Mouse (Mus musculus) Patski (cell line): ENCODE results near the gene Sfrp4. TPM values are rescaled to one million over a fixed set of nuclear protein-coding genes. Genes with fewer than 3 reads are reported as not detected.
"Not testable (repeated sequence)": the region's sequence is repeated elsewhere in the genome, so short reads cannot be mapped to it uniquely, and the experiment has no call there.

ENCODE experiments used
- ATAC-seq: fragments of 100-300 bp; one replicate; pipeline ENCODE4 v1.8.0; 2021
- CTCF ChIA-PET: fragments of 350-600 bp; sonication (Branson Sonifier 250); formaldehyde crosslinking; loops from one replicate; lab custom pipeline; 2022; ENCODE audit warnings: inconsistent platforms; lab: Charles Lee
- POLR2A ChIA-PET: fragments of 350-600 bp; sonication (Branson Sonifier 250); formaldehyde crosslinking; loops from one replicate; lab custom pipeline; 2022; ENCODE audit warnings: antibody characterized with exemption, inconsistent platforms; lab: Charles Lee
- DNase-seq: peaks from one replicate; pipeline ENCODE4 v3.0.0-alpha.2; 2011; ENCODE audit warnings: low read depth, low spot score
- H3K27me3 ChIP-seq: fragments of 371-371 bp; one replicate; pipeline ENCODE4 v1.5.1; 2021
- CTCF ChIP-seq: fragments of 100-300 bp; IDR thresholded peaks from one replicate; pipeline ENCODE4 v1.5.1; 2021
- in situ Hi-C: fragments of 300-500 bp; cut with MboI; formaldehyde crosslinking; loops from 3 replicates; pipeline ENCODE4 v1.11.1; 2018; ENCODE audit warnings: low pct_unique_long_range_greater_than_20kb, mixed read lengths
- polyA plus RNA-seq: library from polyadenylated mRNA; unstranded; gene quantifications from one replicate; pipeline ENCODE4 v1.2.3, GENCODE M21; 2021

The Sfrp4 gene
- 0.08 TPM for polyA plus RNA-seq

GRCm38 (mm10) chr13:19622573-19623227 lies at the start of gene Sfrp4:
Gene Sfrp4, plus strand, starts transcription at chr13:19623104.
- CTCF ChIA-PET: interaction anchor here (1.3 to 1.6 kb wide), 3 partner anchors 12 to 173 kb away, joined by 3 to 6 read pairs (median 3); no protein-coding TSS in a partner anchor
- no peak for ATAC-seq
- in situ Hi-C loops: no loop called here
- TF ChIP-seq CTCF: peak; percentile 20
- POLR2A ChIA-PET: no interaction called here
- H3K27me3 ChIP-seq: no peaks in the 10 kb centered on the region
- no peak for DNase-seq

- POLR2A ChIA-PET, DNase-seq, in situ Hi-C loops, ATAC-seq, H3K27me3 ChIP-seq: not testable (repeated sequence)
- CTCF ChIA-PET: interaction anchor here (1.2 kb wide), 1 partner anchor 8 kb away, joined by 3 read pairs; no protein-coding TSS in a partner anchor
Observed at GRCm38 (mm10) chr13:19574723-19575122, 48.2 kb upstream of the Sfrp4 start.

GRCm38 (mm10) chr13:19575947-19576346 lies 47.0 kb upstream of the Sfrp4 start:
- DNase-seq (no peak), ATAC-seq (no peak)
- CTCF ChIA-PET: no interaction called here
- in situ Hi-C loops: no loop called here
- TF ChIP-seq CTCF: no peak
- POLR2A ChIA-PET: no interaction called here
- H3K27me3 ChIP-seq: no peaks in the 10 kb centered on the region

- TF ChIP-seq CTCF: no peak
- ChIA-PET CTCF (interaction anchor here (1.3 kb wide), 1 partner anchor 19 kb away, joined by 3 read pairs; no protein-coding TSS in a partner anchor), POLR2A (no interaction called here)
- in situ Hi-C loops: no loop called here
- ATAC-seq: peak; percentile 99
- peak; percentile 33 for DNase-seq
- no peaks in the 10 kb centered on the region for H3K27me3 ChIP-seq
Observed at GRCm38 (mm10) chr13:19590996-19591759, 31.7 kb upstream of the Sfrp4 start.

- no peaks in the 10 kb centered on the region for H3K27me3 ChIP-seq
- DNase-seq (no peak), ATAC-seq (no peak)
- TF ChIP-seq CTCF: no peak
- in situ Hi-C loops: no loop called here
- POLR2A ChIA-PET: no interaction called here
- CTCF ChIA-PET: no interaction called here
Observed at GRCm38 (mm10) chr13:19595141-19595540, 27.8 kb upstream of the Sfrp4 start.

- no peak for DNase-seq
- no peak for TF ChIP-seq CTCF
- no peaks in the 10 kb centered on the region for H3K27me3 ChIP-seq
- CTCF ChIA-PET: no interaction called here
- ATAC-seq: no peak
- in situ Hi-C loops: no loop called here
- POLR2A ChIA-PET: no interaction called here
Observed at GRCm38 (mm10) chr13:19599242-19599641, 23.7 kb upstream of the Sfrp4 start.

GRCm38 (mm10) chr13:19602531-19602930 lies 20.4 kb upstream of the Sfrp4 start:
- in situ Hi-C loops: no loop called here
- no peak for TF ChIP-seq CTCF
- DNase-seq (no peak), ATAC-seq (no peak)
- no peaks in the 10 kb centered on the region for H3K27me3 ChIP-seq
- POLR2A ChIA-PET: no interaction called here
- CTCF ChIA-PET: interaction anchor here (0.9 to 1.0 kb wide), 2 partner anchors 12 to 20 kb away, joined by 3 read pairs; no protein-coding TSS in a partner anchor

- no peaks in the 10 kb centered on the region for H3K27me3 ChIP-seq
- TF ChIP-seq CTCF: no peak
- ATAC-seq: no peak
- ChIA-PET POLR2A (no interaction called here), CTCF (no interaction called here)
- in situ Hi-C loops: no loop called here
- no peak for DNase-seq
Observed at GRCm38 (mm10) chr13:19603719-19604118, 19.2 kb upstream of the Sfrp4 start.

GRCm38 (mm10) chr13:19604916-19605315 lies 18.0 kb upstream of the Sfrp4 start:
- no peak for DNase-seq
- in situ Hi-C loops: no loop called here
- TF ChIP-seq CTCF: no peak
- POLR2A ChIA-PET: no interaction called here
- CTCF ChIA-PET: interaction anchor here (0.6 kb wide), 1 partner anchor 1621 kb away, joined by 3 read pairs; no protein-coding TSS in a partner anchor
- no peak for ATAC-seq
- H3K27me3 ChIP-seq: no peaks in the 10 kb centered on the region

- no peak for ATAC-seq
- ChIA-PET CTCF (interaction anchor here (1.5 kb wide), 1 partner anchor 11 kb away, joined by 3 read pairs; no protein-coding TSS in a partner anchor), POLR2A (no interaction called here)
- in situ Hi-C loops: no loop called here
- DNase-seq: no peak
- H3K27me3 ChIP-seq: no peaks in the 10 kb centered on the region
- TF ChIP-seq CTCF: no peak
Observed at GRCm38 (mm10) chr13:19608120-19608519, 14.8 kb upstream of the Sfrp4 start.

- H3K27me3 ChIP-seq: no peaks in the 10 kb centered on the region
- ATAC-seq (no peak), DNase-seq (no peak)
- CTCF ChIA-PET: interaction anchor here (1.3 kb wide), 1 partner anchor 127 kb away, joined by 3 read pairs; no protein-coding TSS in a partner anchor
- no peak for TF ChIP-seq CTCF
- in situ Hi-C loops: no loop called here
- POLR2A ChIA-PET: no interaction called here
Observed at GRCm38 (mm10) chr13:19612348-19612747, 10.6 kb upstream of the Sfrp4 start.
